Mouse (Mus musculus): ENCODE results near the gene Aatf.

Aatf gene

GRCm38 (mm10) chr11:84522577-84523320 lies 9.4 kb upstream of the Aatf start:
- peak; percentile 63 for DNase-seq (ENCODE audit: inconsistent ontology term)

- no peak for DNase-seq (ENCODE audit: inconsistent ontology term)
These were observed 8.5 kb upstream of the Aatf start for GRCm38 (mm10) chr11:84521751-84522299.

GRCm38 (mm10) chr11:84521071-84521390 lies 7.7 kb upstream of the Aatf start:
- DNase-seq (ENCODE audit: inconsistent ontology term): no peak

GRCm38 (mm10) chr11:84520269-84521070 lies 7.1 kb upstream of the Aatf start:
- no peak for DNase-seq (ENCODE audit: inconsistent ontology term)

GRCm38 (mm10) chr11:84519576-84520268 lies 6.4 kb upstream of the Aatf start:
- DNase-seq (ENCODE audit: inconsistent ontology term): no peak

- no peak for DNase-seq (ENCODE audit: inconsistent ontology term)
These were observed 5.7 kb upstream of the Aatf start for GRCm38 (mm10) chr11:84519036-84519435.

- DNase-seq (ENCODE audit: inconsistent ontology term): no peak
These were observed 4.9 kb upstream of the Aatf start for GRCm38 (mm10) chr11:84518261-84518660.

GRCm38 (mm10) chr11:84517431-84517830 lies 4.1 kb upstream of the Aatf start:
- no peak for DNase-seq (ENCODE audit: inconsistent ontology term)

GRCm38 (mm10) chr11:84516501-84517240 lies 3.3 kb upstream of the Aatf start:
- DNase-seq (ENCODE audit: inconsistent ontology term): no peak

GRCm38 (mm10) chr11:84512031-84512430 lies 1.3 kb downstream of the Aatf start:
- no peak for DNase-seq (ENCODE audit: inconsistent ontology term)

GRCm38 (mm10) chr11:84504296-84504695 lies 9.0 kb downstream of the Aatf start:
- DNase-seq (ENCODE audit: inconsistent ontology term): no peak

- DNase-seq (ENCODE audit: inconsistent ontology term): no peak
These were observed 15.4 kb downstream of the Aatf start for GRCm38 (mm10) chr11:84497944-84498343.

- no peak for DNase-seq (ENCODE audit: inconsistent ontology term)
These were observed 16.4 kb downstream of the Aatf start for GRCm38 (mm10) chr11:84496901-84497300.

GRCm38 (mm10) chr11:84495774-84496173 lies 17.5 kb downstream of the Aatf start:
- DNase-seq (ENCODE audit: inconsistent ontology term): no peak

- DNase-seq (ENCODE audit: inconsistent ontology term): peak; percentile 89
These were observed 31.7 kb downstream of the Aatf start for GRCm38 (mm10) chr11:84481661-84482060.

GRCm38 (mm10) chr11:84480451-84480850 lies 32.9 kb downstream of the Aatf start:
- DNase-seq (ENCODE audit: inconsistent ontology term): no peak

- DNase-seq (ENCODE audit: inconsistent ontology term): no peak
These were observed 36.7 kb downstream of the Aatf start for GRCm38 (mm10) chr11:84476641-84477040.

- no peak for DNase-seq (ENCODE audit: inconsistent ontology term)
These were observed 37.3 kb downstream of the Aatf start for GRCm38 (mm10) chr11:84475991-84476390.

- no peak for DNase-seq (ENCODE audit: inconsistent ontology term)
These were observed 40.1 kb downstream of the Aatf start for GRCm38 (mm10) chr11:84473093-84473667.

- DNase-seq (ENCODE audit: inconsistent ontology term): no peak
These were observed 48.8 kb downstream of the Aatf start for GRCm38 (mm10) chr11:84464571-84464970.

GRCm38 (mm10) chr11:84453901-84454300 lies 59.4 kb downstream of the Aatf start:
- DNase-seq (ENCODE audit: inconsistent ontology term): no peak
